Comparison of ENCODE assay signal across 9 mouse cellular contexts in the genomic region with DNA sequence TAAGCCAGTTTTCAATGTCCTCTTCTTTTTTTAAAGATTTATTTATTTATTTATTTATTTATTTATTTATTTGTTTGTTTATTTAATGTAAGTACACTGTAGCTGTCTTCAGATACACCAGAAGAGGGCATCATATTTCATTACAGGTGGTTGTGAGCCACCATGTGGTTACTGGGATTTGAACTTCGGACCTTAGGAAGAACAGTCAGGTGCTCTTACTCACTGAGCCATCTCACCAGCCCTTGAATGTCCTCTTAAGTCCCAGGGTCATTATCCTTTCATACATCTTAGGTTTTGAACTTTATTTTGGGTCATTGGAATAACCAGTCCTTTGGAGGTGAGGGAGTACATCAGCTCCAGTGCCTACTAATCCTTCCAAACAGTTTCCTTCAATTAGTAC. TPM values are rescaled to one million over a fixed set of nuclear protein-coding genes. Genes with fewer than 3 reads are reported as not detected.
"Had no signal": no experiment of that assay in that cellular context is flagged by ENCODE, and none has a peak within 500 bp of the region (broad histone marks: within the 10 kb centered on the region; RNA-seq: fewer than 3 reads in every experiment).

No protein-coding gene starts in this region.

RNA-seq across cellular contexts. Expression of a gene that starts 1.3 kb away (rescaled TPM):
- total RNA-seq: megakaryocyte, adult 5-6 weeks had no signal
- polyA plus RNA-seq: lung, embryonic 16.5 days; midbrain, embryonic 12.5 days; midbrain, embryonic 16.5 days; neural tube, embryonic 11.5 days; neural tube, embryonic 13.5 days; small intestine, adult 2 months; stomach, embryonic 14.5 days; stomach, embryonic 16.5 days had no signal
